Mouse (Mus musculus) heart, adult 2 months (tissue): ENCODE measurements at regions not wholly inside any gene's neighbourhood (a gene's known extent, or its start where the extent isn't known, plus 50 kb on each side); places are given as distances from the start of the nearest gene placed in this dataset.

Source experiments
- CTCF ChIP-seq: fragments of 200-600 bp; IDR thresholded peaks from 2 replicates; pipeline ENCODE4 v1.8.1; 2022; ENCODE audit warnings: antibody characterized with exemption, mild to moderate bottlenecking, moderate library complexity
- POLR2A ChIP-seq: fragments of 200-500 bp; IDR thresholded peaks from 2 replicates; pipeline ENCODE4 v1.6.1; 2011; ENCODE audit warnings: mild to moderate bottlenecking, low read depth, low read length, control low read depth; ENCODE audit not compliant: insufficient read depth

- TF ChIP-seq CTCF: no peak
- TF ChIP-seq POLR2A: no peak
Measured at GRCm38 (mm10) chr9:52940964-52941636, 261.5 kb upstream of the AI593442 start.
